Mouse (Mus musculus) forebrain, embryonic 11.5 days (tissue): ENCODE results near the gene Rassf3. TPM values are rescaled to one million over a fixed set of nuclear protein-coding genes. Genes with fewer than 3 reads are reported as not detected.

Experiments used
- ATAC-seq: fragments of 200-750 bp; cut with Nextera tagmentation; replicated peaks from 2 replicates; pipeline ENCODE4 v1.8.0; 2017; ENCODE audit warnings: moderate TSS enrichment; ENCODE audit not compliant: low FRiP score
- DNase-seq: peaks from one replicate; pipeline ENCODE4 v3.0.0-alpha.2; 2017; ENCODE audit warnings: low spot score
- H3K27ac ChIP-seq: fragments of 300-500 bp; sonication (generic); 2 replicates; pipeline ENCODE4 v1.5.1; 2014; ENCODE audit warnings: low read depth, low read length
- H3K27me3 ChIP-seq: fragments of 300-500 bp; sonication (generic); 2 replicates; pipeline ENCODE4 v1.6.1; 2014; ENCODE audit warnings: mild to moderate bottlenecking, low read length, mixed read lengths; ENCODE audit not compliant: control insufficient read depth, insufficient read depth
- H3K36me3 ChIP-seq: fragments of 300-500 bp; sonication (generic); 2 replicates; pipeline ENCODE4 v1.6.1; 2014; ENCODE audit warnings: mild to moderate bottlenecking, low read length, moderate library complexity, mixed read lengths; ENCODE audit not compliant: control insufficient read depth, insufficient read depth
- H3K4me1 ChIP-seq: fragments of 300-500 bp; sonication (generic); replicated peaks from 2 replicates; pipeline ENCODE4 v1.6.1; 2014; ENCODE audit warnings: low read length, mixed read lengths; ENCODE audit not compliant: control insufficient read depth, insufficient read depth
- H3K4me2 ChIP-seq: fragments of 300-500 bp; sonication (generic); 2 replicates; pipeline ENCODE4 v1.6.1; 2014; ENCODE audit warnings: low read depth, mild to moderate bottlenecking, low read length, moderate library complexity, mixed read lengths; ENCODE audit not compliant: severe bottlenecking
- H3K4me3 ChIP-seq: fragments of 300-500 bp; sonication (generic); 2 replicates; pipeline ENCODE4 v1.5.1; 2014; ENCODE audit warnings: low read depth, low read length
- H3K9ac ChIP-seq: fragments of 300-500 bp; sonication (generic); 2 replicates; pipeline ENCODE4 v1.6.1; 2014; ENCODE audit warnings: low read length
- H3K9me3 ChIP-seq: fragments of 300-500 bp; sonication (generic); 2 replicates; pipeline ENCODE4 v1.6.1; 2016; ENCODE audit warnings: low read length, mixed read lengths; ENCODE audit not compliant: control insufficient read depth
- WGBS: fragments of 180-500 bp; shearing (Covaris S2); extraction: QIAGEN DNeasy Blood & Tissue Kit; methylation state at CpG from one replicate; pipeline ENCODE4 v1.1.7; 2014; 5-methylcytosine and 5-hydroxymethylcytosine counted together
- polyA plus RNA-seq: library from polyadenylated mRNA; unstranded; fragments of >200 nt; fragmentation: Nextera tagmentation; extraction: Ambion mirVana; gene quantifications from 2 replicates; pipeline ENCODE4 v1.2.1, GENCODE M21; 2014

The Rassf3 gene
- polyA plus RNA-seq, 1 experiment from 2014 or later = 7.6 TPM

- H3K36me3 ChIP-seq = peaks cover 7% of the 10 kb centered on the region; the same call in 1 of the 2 replicates
- H3K27me3 ChIP-seq = no peaks in the 10 kb centered on the region
- no peaks in the 10 kb centered on the region for H3K9me3 ChIP-seq
- H3K4me3 ChIP-seq = no peak overlapping the region
- no peak overlapping the region; the same call in 1 of the 2 replicates for H3K27ac ChIP-seq
- 76% methylated on average over 12 of the region's 12 CpGs for WGBS
- no peak overlapping the region for H3K9ac ChIP-seq
- H3K4me1 ChIP-seq = no peaks in the 10 kb centered on the region
- no peak for ATAC-seq
- H3K4me2 ChIP-seq = no peak overlapping the region
- no peak for DNase-seq
Measured at GRCm38 (mm10) chr10:121374013-121374412, 102.1 kb downstream of the Rassf3 start.

- ATAC-seq (no peak), DNase-seq (no peak)
- Histone ChIP-seq H3K27ac (no peak overlapping the region), H3K27me3 (no peaks in the 10 kb centered on the region), H3K4me3 (no peak overlapping the region), H3K9ac (no peak overlapping the region), H3K9me3 (no peaks in the 10 kb centered on the region), H3K36me3 (no peaks in the 10 kb centered on the region; the same call in 1 of the 2 replicates), H3K4me1 (peaks cover 4% of the 10 kb centered on the region), H3K4me2 (no peak overlapping the region)
- 93% methylated on average over 6 of the region's 6 CpGs for WGBS
Measured at GRCm38 (mm10) chr10:121370777-121371176, 105.4 kb downstream of the Rassf3 start.

GRCm38 (mm10) chr10:121368783-121369465 lies 107.2 kb downstream of the Rassf3 start:
- Histone ChIP-seq H3K9ac (no peak overlapping the region), H3K4me1 (peaks cover 9% of the 10 kb centered on the region), H3K4me2 (no peak overlapping the region), H3K4me3 (no peak overlapping the region), H3K27me3 (no peaks in the 10 kb centered on the region), H3K36me3 (no peaks in the 10 kb centered on the region; the same call in 1 of the 2 replicates), H3K27ac (no peak overlapping the region), H3K9me3 (no peaks in the 10 kb centered on the region)
- 90% methylated on average over 18 of the region's 18 CpGs for WGBS
- DNase-seq (peak; percentile 33), ATAC-seq (no peak)

GRCm38 (mm10) chr10:121367780-121368179 lies 108.4 kb downstream of the Rassf3 start:
- DNase-seq = peak; percentile 21
- WGBS = 91% methylated on average over 9 of the region's 9 CpGs

GRCm38 (mm10) chr10:121367271-121367670 lies 108.9 kb downstream of the Rassf3 start:
- ATAC-seq (no peak), DNase-seq (peak; percentile 27)
- Histone ChIP-seq H3K4me2 (no peak overlapping the region), H3K4me3 (no peak overlapping the region), H3K9me3 (no peaks in the 10 kb centered on the region), H3K4me1 (peaks cover 9% of the 10 kb centered on the region), H3K27me3 (no peaks in the 10 kb centered on the region), H3K27ac (no peak overlapping the region), H3K36me3 (no peaks in the 10 kb centered on the region; the same call in 1 of the 2 replicates), H3K9ac (no peak overlapping the region)
- 87% methylated on average over 13 of the region's 13 CpGs for WGBS

More at GRCm38 (mm10) chr10:121367780-121368179, 108.4 kb downstream of the Rassf3 start:
- Histone ChIP-seq H3K4me1 (peaks cover 9% of the 10 kb centered on the region), H3K4me3 (no peak overlapping the region), H3K9ac (no peak overlapping the region), H3K27ac (no peak overlapping the region), H3K4me2 (no peak overlapping the region), H3K27me3 (no peaks in the 10 kb centered on the region), H3K9me3 (no peaks in the 10 kb centered on the region), H3K36me3 (no peaks in the 10 kb centered on the region; the same call in 1 of the 2 replicates)
- no peak for ATAC-seq

GRCm38 (mm10) chr10:121365781-121366272 lies 110.3 kb downstream of the Rassf3 start:
- Histone ChIP-seq H3K4me1 (peaks cover 9% of the 10 kb centered on the region), H3K27ac (no peak overlapping the region), H3K27me3 (no peaks in the 10 kb centered on the region), H3K9ac (peak overlapping the region; percentile 90; the same call in 1 of the 2 replicates), H3K4me3 (peak overlapping the region; percentile 90), H3K36me3 (no peaks in the 10 kb centered on the region; the same call in 1 of the 2 replicates), H3K4me2 (peak overlapping the region; percentile 94), H3K9me3 (no peaks in the 10 kb centered on the region)
- 13% methylated on average over 9 of the region's 9 CpGs for WGBS
- ATAC-seq (no peak), DNase-seq (peak; percentile 45)

- H3K27me3 ChIP-seq = no peaks in the 10 kb centered on the region
- H3K9me3 ChIP-seq = no peaks in the 10 kb centered on the region
- no peaks in the 10 kb centered on the region for H3K36me3 ChIP-seq
- H3K4me3 ChIP-seq = peak within 1 kb of the TSS; percentile 90
- peaks cover 9% of the 10 kb centered on the region for H3K4me1 ChIP-seq
- peak within 1 kb of the TSS; percentile 94 for H3K4me2 ChIP-seq
- H3K27ac ChIP-seq = no peak within 1 kb of the TSS
- ATAC-seq (peak; percentile 99), DNase-seq (peak; percentile 98)
- peak within 1 kb of the TSS; percentile 90 for H3K9ac ChIP-seq
- WGBS = under 1% methylated on average over 64 of the region's 72 CpGs
Measured at GRCm38 (mm10) chr10:121364801-121365564, 111.2 kb downstream of the Rassf3 start, which contains the start of gene Gns. Gns (plus strand) TSS chr10:121365090.

GRCm38 (mm10) chr10:121364306-121364705 lies 111.8 kb downstream of the Rassf3 start:
- Histone ChIP-seq H3K27ac (no peak overlapping the region), H3K36me3 (no peaks in the 10 kb centered on the region), H3K9me3 (no peaks in the 10 kb centered on the region), H3K4me2 (peak overlapping the region; percentile 94), H3K27me3 (no peaks in the 10 kb centered on the region), H3K9ac (peak overlapping the region; percentile 67), H3K4me1 (peaks cover 9% of the 10 kb centered on the region), H3K4me3 (peak overlapping the region; percentile 90)
- ATAC-seq (peak; percentile 23; the same call in 1 of the 2 replicates), DNase-seq (no peak)
- WGBS = 30% methylated on average over 15 of the region's 15 CpGs
